Mouse (Mus musculus): Measurements from ENCODE around the gene B4galt5. TPM values are rescaled to one million over a fixed set of nuclear protein-coding genes. Genes with fewer than 3 reads are reported as not detected.

B4galt5 gene
- polyA plus RNA-seq, 1 experiment from 2014 or later: 3.2 TPM

DNA sequence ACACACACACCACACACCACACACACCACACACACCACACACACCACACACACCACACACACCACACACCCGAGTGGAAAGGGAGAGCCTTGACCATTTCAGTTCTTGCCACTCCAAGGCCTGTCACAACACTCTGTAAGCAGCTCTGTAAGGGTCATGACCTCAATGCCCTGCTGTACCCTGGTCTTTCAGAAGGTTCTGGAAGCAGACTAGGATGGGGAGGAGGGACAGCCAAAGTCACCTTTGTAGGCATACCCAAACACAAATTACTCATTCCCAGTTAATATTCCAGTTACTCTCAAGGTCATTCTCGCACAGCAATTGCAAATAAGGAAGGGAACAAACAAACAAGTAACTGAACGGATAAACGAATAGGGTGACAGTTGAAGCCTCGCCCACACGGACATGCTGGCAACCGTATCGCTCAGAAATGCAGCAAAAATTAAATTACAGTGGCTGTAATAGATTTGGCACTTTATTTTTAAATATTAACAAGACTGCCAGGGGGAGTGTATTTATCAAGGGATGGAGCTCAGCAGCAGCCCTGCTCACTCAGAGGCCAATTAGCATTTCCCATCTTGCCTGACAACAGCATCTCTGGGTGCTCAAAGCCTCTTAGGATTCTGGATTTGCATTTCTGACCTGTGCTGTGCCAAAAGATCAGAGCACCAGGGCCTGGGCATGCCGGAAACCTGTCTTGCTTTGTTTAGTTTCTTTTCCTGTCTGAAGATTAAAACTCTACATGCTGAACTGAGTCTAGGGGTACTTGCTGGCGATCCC lies 24.6 kb downstream of the B4galt5 start:
- Histone ChIP-seq H3K4me1 (ENCODE audit: insufficient read depth) (peaks cover 8% of the 10 kb centered on the region), H3K9ac (replicated peaks) (no peak overlapping the region), H3K9me3 (ENCODE audit: low read length) (no peaks in the 10 kb centered on the region), H3K27ac (ENCODE audit: low read depth) (peak overlapping the region; percentile 18), H3K27me3 (ENCODE audit: insufficient read depth, low read length) (no peaks in the 10 kb centered on the region), H3K4me2 (ENCODE audit: low read depth, low read length) (no peak overlapping the region), H3K36me3 (replicated peaks; ENCODE audit: insufficient read depth, low read length) (no peaks in the 10 kb centered on the region), H3K4me3 (ENCODE audit: low read depth, low read length) (no peak overlapping the region)
- peak; percentile 90 for ATAC-seq
- WGBS (ENCODE audit: insufficient replicate concordance): 64% methylated on average over 10 of the region's 10 CpGs
- DNase-seq: no peak
- TF ChIP-seq CTCF (IDR thresholded peaks at IDR 0.05; ENCODE audit: low read depth) (no peak), EP300 (IDR thresholded peaks at IDR 0.05; ENCODE audit: low read depth) (no peak)

DNA sequence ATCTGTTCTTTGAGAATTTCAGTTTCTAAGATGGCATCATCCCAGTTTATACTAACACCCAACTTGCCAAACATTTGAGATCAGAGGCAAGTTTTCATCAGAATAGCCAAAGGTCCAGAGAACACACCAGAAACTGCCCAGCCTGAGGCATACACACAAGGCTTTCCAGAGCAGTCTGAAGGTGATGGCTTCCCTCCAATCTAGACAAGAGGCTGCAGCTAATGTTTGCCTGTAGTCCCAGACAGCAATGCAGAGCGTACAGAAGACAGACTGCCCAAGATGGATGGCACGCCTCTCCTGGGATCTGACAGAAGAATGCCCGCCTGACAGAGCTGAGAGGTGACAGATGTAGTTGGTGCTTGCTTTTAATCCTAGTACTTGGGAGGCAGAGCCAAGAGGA lies 25.9 kb downstream of the B4galt5 start:
- Histone ChIP-seq H3K4me3 (ENCODE audit: low read depth, low read length) (no peak overlapping the region), H3K27me3 (ENCODE audit: insufficient read depth, low read length) (no peaks in the 10 kb centered on the region), H3K27ac (ENCODE audit: low read depth) (no peak overlapping the region), H3K9ac (replicated peaks) (no peak overlapping the region), H3K4me1 (ENCODE audit: insufficient read depth) (peaks cover 16% of the 10 kb centered on the region), H3K9me3 (ENCODE audit: low read length) (no peaks in the 10 kb centered on the region), H3K36me3 (replicated peaks; ENCODE audit: insufficient read depth, low read length) (no peaks in the 10 kb centered on the region), H3K4me2 (ENCODE audit: low read depth, low read length) (no peak overlapping the region)
- DNase-seq: no peak
- TF ChIP-seq CTCF (IDR thresholded peaks at IDR 0.05; ENCODE audit: low read depth) (no peak), EP300 (IDR thresholded peaks at IDR 0.05; ENCODE audit: low read depth) (no peak)
- no peak for ATAC-seq
- WGBS (ENCODE audit: insufficient replicate concordance): 72% methylated on average over 3 of the region's 3 CpGs

DNA sequence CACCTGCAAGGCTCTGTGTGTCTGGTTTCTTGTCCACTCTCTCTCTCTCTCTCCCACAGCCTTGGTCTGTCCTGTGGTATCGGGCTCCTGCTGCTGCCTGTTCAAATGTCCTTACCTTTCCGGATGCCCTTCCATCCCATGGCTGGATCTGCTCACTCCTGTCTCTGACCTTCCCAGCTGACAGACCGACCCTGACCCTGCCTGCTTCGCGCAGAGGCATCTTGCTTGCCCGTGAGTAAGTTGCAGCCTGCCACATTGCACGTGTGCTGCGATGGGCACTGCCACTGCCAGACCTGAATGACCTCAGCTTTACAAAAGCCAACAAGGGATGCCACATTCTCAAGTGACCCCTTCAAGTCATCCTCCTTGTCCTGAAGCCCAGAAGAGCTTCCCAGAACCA lies 27.6 kb downstream of the B4galt5 start:
- H3K9me3 ChIP-seq (ENCODE audit: low read length): no peaks in the 10 kb centered on the region
- no peak overlapping the region for H3K4me2 ChIP-seq (ENCODE audit: low read depth, low read length)
- TF ChIP-seq CTCF (IDR thresholded peaks at IDR 0.05; ENCODE audit: low read depth) (no peak), EP300 (IDR thresholded peaks at IDR 0.05; ENCODE audit: low read depth) (no peak)
- H3K36me3 ChIP-seq (replicated peaks; ENCODE audit: insufficient read depth, low read length): no peaks in the 10 kb centered on the region
- H3K4me3 ChIP-seq (ENCODE audit: low read depth, low read length): no peak overlapping the region
- DNase-seq (no peak), ATAC-seq (no peak)
- H3K27me3 ChIP-seq (ENCODE audit: insufficient read depth, low read length): no peaks in the 10 kb centered on the region
- WGBS (ENCODE audit: insufficient replicate concordance): 81% methylated on average over 8 of the region's 8 CpGs
- H3K9ac ChIP-seq (replicated peaks): no peak overlapping the region
- H3K4me1 ChIP-seq (ENCODE audit: insufficient read depth): peaks cover 31% of the 10 kb centered on the region
- no peak overlapping the region for H3K27ac ChIP-seq (ENCODE audit: low read depth)

DNA sequence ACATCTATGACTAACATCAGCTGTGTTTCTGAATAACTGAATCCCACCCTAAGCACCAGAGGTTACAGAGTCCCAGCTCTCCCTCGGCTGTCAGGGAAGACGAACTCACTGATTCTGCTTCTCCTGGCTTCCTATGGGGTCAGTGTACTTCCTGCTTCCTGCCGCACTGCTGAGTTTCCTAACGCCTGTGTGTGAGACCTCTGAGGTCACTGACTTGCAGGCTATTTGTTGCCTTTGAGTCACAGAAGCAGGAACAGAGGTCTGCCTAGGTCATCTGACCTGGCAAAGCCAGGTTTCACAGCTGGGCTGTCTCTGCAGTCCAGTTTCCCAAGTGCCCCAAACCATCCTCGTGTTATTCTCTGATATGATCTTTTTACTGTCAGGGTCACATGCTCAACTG lies 30.0 kb downstream of the B4galt5 start:
- ATAC-seq (peak; percentile 92), DNase-seq (peak; percentile 67)
- Histone ChIP-seq H3K4me2 (ENCODE audit: low read depth, low read length) (no peak overlapping the region; the same call in 1 of the 2 replicates), H3K36me3 (replicated peaks; ENCODE audit: insufficient read depth, low read length) (no peaks in the 10 kb centered on the region), H3K4me3 (ENCODE audit: low read depth, low read length) (no peak overlapping the region), H3K9me3 (ENCODE audit: low read length) (no peaks in the 10 kb centered on the region), H3K4me1 (ENCODE audit: insufficient read depth) (peaks cover 38% of the 10 kb centered on the region), H3K9ac (replicated peaks) (no peak overlapping the region), H3K27ac (ENCODE audit: low read depth) (peak overlapping the region; percentile 79), H3K27me3 (ENCODE audit: insufficient read depth, low read length) (no peaks in the 10 kb centered on the region)
- TF ChIP-seq CTCF (IDR thresholded peaks at IDR 0.05; ENCODE audit: low read depth): no peak
- TF ChIP-seq EP300 (IDR thresholded peaks at IDR 0.05; ENCODE audit: low read depth): peak; percentile 79
- 5% methylated on average over 5 of the region's 5 CpGs for WGBS (ENCODE audit: insufficient replicate concordance)

DNA sequence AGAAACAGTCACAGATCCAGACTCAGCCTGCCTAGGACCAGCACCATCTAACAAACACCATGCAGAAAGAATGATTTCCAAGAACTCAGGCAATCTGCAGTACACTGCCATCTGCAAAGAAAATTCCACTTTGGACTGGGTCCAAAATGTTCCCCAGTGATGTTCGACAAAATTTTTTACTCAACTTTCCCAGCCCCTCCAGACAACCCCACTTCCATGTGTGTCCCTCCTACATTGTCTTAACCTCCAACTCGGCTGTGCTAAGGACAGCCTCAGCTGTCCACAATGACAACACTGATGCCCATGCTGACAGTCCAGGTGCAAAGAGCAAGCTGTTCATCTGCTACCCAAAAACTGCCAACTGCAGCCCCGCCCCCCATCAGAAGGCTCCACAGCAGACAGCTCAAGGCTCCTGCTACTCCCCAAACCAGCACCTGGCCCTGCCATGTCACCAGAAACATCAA lies 32.2 kb downstream of the B4galt5 start:
- no peak for DNase-seq
- TF ChIP-seq EP300 (IDR thresholded peaks at IDR 0.05; ENCODE audit: low read depth): no peak
- no peak for TF ChIP-seq CTCF (IDR thresholded peaks at IDR 0.05; ENCODE audit: low read depth)
- no peaks in the 10 kb centered on the region for H3K27me3 ChIP-seq (ENCODE audit: insufficient read depth, low read length)
- WGBS (ENCODE audit: insufficient replicate concordance): 67% methylated on average over 3 of the region's 3 CpGs
- no peak overlapping the region for H3K4me3 ChIP-seq (ENCODE audit: low read depth, low read length)
- no peak for ATAC-seq
- no peak overlapping the region for H3K4me2 ChIP-seq (ENCODE audit: low read depth, low read length)
- no peak overlapping the region for H3K9ac ChIP-seq (replicated peaks)
- H3K4me1 ChIP-seq (ENCODE audit: insufficient read depth): peaks cover 48% of the 10 kb centered on the region
- no peaks in the 10 kb centered on the region for H3K36me3 ChIP-seq (replicated peaks; ENCODE audit: insufficient read depth, low read length)
- H3K9me3 ChIP-seq (ENCODE audit: low read length): no peaks in the 10 kb centered on the region
- H3K27ac ChIP-seq (ENCODE audit: low read depth): no peak overlapping the region

DNA sequence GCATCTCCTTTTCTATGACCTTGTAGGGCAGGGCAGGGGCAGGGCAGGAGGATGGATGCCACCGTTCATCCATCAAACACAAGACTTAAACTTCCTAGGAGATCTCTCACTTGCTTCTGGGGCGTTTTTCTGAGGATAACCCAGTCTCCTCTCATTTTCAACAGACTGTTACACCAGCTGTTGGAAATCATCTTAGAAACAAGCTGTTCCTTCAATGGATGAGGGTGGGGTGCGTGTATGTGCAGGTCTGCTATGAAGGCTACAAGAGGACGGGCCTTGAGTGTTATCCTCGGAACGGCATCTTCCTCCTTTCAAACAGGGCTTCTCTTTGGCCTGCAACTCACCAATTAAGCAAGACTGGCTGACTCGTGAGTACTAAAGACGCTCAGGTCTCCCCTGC lies 34.5 kb downstream of the B4galt5 start:
- peaks cover 46% of the 10 kb centered on the region for H3K4me1 ChIP-seq (ENCODE audit: insufficient read depth)
- peaks cover 7% of the 10 kb centered on the region for H3K36me3 ChIP-seq (replicated peaks; ENCODE audit: insufficient read depth, low read length)
- WGBS (ENCODE audit: insufficient replicate concordance): 65% methylated on average over 8 of the region's 8 CpGs
- no peaks in the 10 kb centered on the region for H3K27me3 ChIP-seq (ENCODE audit: insufficient read depth, low read length)
- DNase-seq: no peak
- peak overlapping the region; percentile 45; the same call in 1 of the 2 replicates for H3K27ac ChIP-seq (ENCODE audit: low read depth)
- H3K4me2 ChIP-seq (ENCODE audit: low read depth, low read length): no peak overlapping the region
- H3K9ac ChIP-seq (replicated peaks): 0 out of 2 replicates have a peak overlapping the region, but pooled peaks have one; percentile 13
- no peak for ATAC-seq
- TF ChIP-seq EP300 (IDR thresholded peaks at IDR 0.05; ENCODE audit: low read depth): no peak
- TF ChIP-seq CTCF (IDR thresholded peaks at IDR 0.05; ENCODE audit: low read depth): no peak
- no peak overlapping the region for H3K4me3 ChIP-seq (ENCODE audit: low read depth, low read length)
- no peaks in the 10 kb centered on the region for H3K9me3 ChIP-seq (ENCODE audit: low read length)

All from liver, postnatal 0 days (tissue).